Mouse (Mus musculus): ENCODE results near the gene Rgl3. TPM values are rescaled to one million over a fixed set of nuclear protein-coding genes. Genes with fewer than 3 reads are reported as not detected.

The Rgl3 gene
- polyA plus RNA-seq, 1 experiment: 7.0 TPM

GRCm38 (mm10) chr9:21943046-21943445 lies 46.2 kb downstream of the Rgl3 start:
- no peak overlapping the region for H3K4me3 ChIP-seq (ENCODE audit: insufficient read depth, poor library complexity, severe bottlenecking)
- TF ChIP-seq USF1 (IDR thresholded peaks at IDR 0.05; ENCODE audit: low read depth): no peak
- no peak for TF ChIP-seq CEBPB (IDR thresholded peaks at IDR 0.05; ENCODE audit: low read depth)
- no peak for TF ChIP-seq MAX (IDR thresholded peaks at IDR 0.05)
- TF ChIP-seq MYOG (IDR thresholded peaks at IDR 0.05; ENCODE audit: control insufficient read depth, extremely low read depth, insufficient read length): no peak
- TF ChIP-seq FOSL1 (IDR thresholded peaks at IDR 0.05; ENCODE audit: insufficient read depth, low read length, poor library complexity, severe bottlenecking): no peak
- no peak for TF ChIP-seq CTCF (IDR thresholded peaks at IDR 0.05; ENCODE audit: control insufficient read depth, insufficient read depth, insufficient read length)
- TF ChIP-seq MYOD1 (IDR thresholded peaks at IDR 0.05; ENCODE audit: control insufficient read depth, insufficient read length, low read depth): no peak
- H3K27me3 ChIP-seq (ENCODE audit: control insufficient read depth, insufficient read depth, insufficient read length): no peaks in the 10 kb centered on the region
- no peak overlapping the region for H3ac ChIP-seq (ENCODE audit: control insufficient read depth, insufficient read length, low read depth)
- no peaks in the 10 kb centered on the region for H3K79me2 ChIP-seq (ENCODE audit: control insufficient read depth, insufficient read depth)
- H3K36me3 ChIP-seq (ENCODE audit: control insufficient read depth, insufficient read depth): no peaks in the 10 kb centered on the region
- H3K79me3 ChIP-seq (ENCODE audit: low read depth): no peaks in the 10 kb centered on the region

GRCm38 (mm10) chr9:21938234-21938855 lies 50.9 kb downstream of the Rgl3 start:
- no peaks in the 10 kb centered on the region for H3K36me3 ChIP-seq (ENCODE audit: control insufficient read depth, insufficient read depth)
- H3K79me2 ChIP-seq (ENCODE audit: control insufficient read depth, insufficient read depth): no peaks in the 10 kb centered on the region
- H3ac ChIP-seq (ENCODE audit: control insufficient read depth, insufficient read length, low read depth): no peak overlapping the region
- no peaks in the 10 kb centered on the region for H3K27me3 ChIP-seq (ENCODE audit: control insufficient read depth, insufficient read depth, insufficient read length)
- H3K79me3 ChIP-seq (ENCODE audit: low read depth): no peaks in the 10 kb centered on the region
- H3K4me3 ChIP-seq (ENCODE audit: insufficient read depth, poor library complexity, severe bottlenecking): no peak overlapping the region
- TF ChIP-seq USF1 (IDR thresholded peaks at IDR 0.05; ENCODE audit: low read depth): no peak
- no peak for TF ChIP-seq CEBPB (IDR thresholded peaks at IDR 0.05; ENCODE audit: low read depth)

- H3K79me2 ChIP-seq (ENCODE audit: control insufficient read depth, insufficient read depth): no peaks in the 10 kb centered on the region
- no peaks in the 10 kb centered on the region for H3K27me3 ChIP-seq (ENCODE audit: control insufficient read depth, insufficient read depth, insufficient read length)
- H3ac ChIP-seq (ENCODE audit: control insufficient read depth, insufficient read length, low read depth): no peak overlapping the region
- no peaks in the 10 kb centered on the region for H3K36me3 ChIP-seq (ENCODE audit: control insufficient read depth, insufficient read depth)
- TF ChIP-seq MAX (IDR thresholded peaks at IDR 0.05): no peak
- TF ChIP-seq CEBPB (IDR thresholded peaks at IDR 0.05; ENCODE audit: low read depth): no peak
- TF ChIP-seq CTCF (IDR thresholded peaks at IDR 0.05; ENCODE audit: control insufficient read depth, insufficient read depth, insufficient read length): no peak
- TF ChIP-seq MYOG (IDR thresholded peaks at IDR 0.05; ENCODE audit: control insufficient read depth, extremely low read depth, insufficient read length): no peak
- TF ChIP-seq FOSL1 (IDR thresholded peaks at IDR 0.05; ENCODE audit: insufficient read depth, low read length, poor library complexity, severe bottlenecking): no peak
- no peak for TF ChIP-seq MYOD1 (IDR thresholded peaks at IDR 0.05; ENCODE audit: control insufficient read depth, insufficient read length, low read depth)
- no peak for TF ChIP-seq USF1 (IDR thresholded peaks at IDR 0.05; ENCODE audit: low read depth)
- H3K4me3 ChIP-seq (ENCODE audit: insufficient read depth, poor library complexity, severe bottlenecking): no peak overlapping the region
- H3K79me3 ChIP-seq (ENCODE audit: low read depth): no peaks in the 10 kb centered on the region
Observed at GRCm38 (mm10) chr9:21937711-21938175, 51.5 kb downstream of the Rgl3 start.

- Histone ChIP-seq H3K4me3 (ENCODE audit: insufficient read depth, poor library complexity, severe bottlenecking) (peak within 1 kb of the TSS; percentile 28), H3K79me3 (ENCODE audit: low read depth) (no peaks in the 10 kb centered on the region), H3K79me2 (ENCODE audit: control insufficient read depth, insufficient read depth) (no peaks in the 10 kb centered on the region), H3ac (ENCODE audit: control insufficient read depth, insufficient read length, low read depth) (peak within 1 kb of the TSS; percentile 47), H3K27me3 (ENCODE audit: control insufficient read depth, insufficient read depth, insufficient read length) (no peaks in the 10 kb centered on the region), H3K36me3 (ENCODE audit: control insufficient read depth, insufficient read depth) (no peaks in the 10 kb centered on the region)
- TF ChIP-seq USF1 (IDR thresholded peaks at IDR 0.05; ENCODE audit: low read depth) (no peak), MAX (IDR thresholded peaks at IDR 0.05) (no peak), CEBPB (IDR thresholded peaks at IDR 0.05; ENCODE audit: low read depth) (no peak), MYOG (IDR thresholded peaks at IDR 0.05; ENCODE audit: control insufficient read depth, extremely low read depth, insufficient read length) (no peak), CTCF (IDR thresholded peaks at IDR 0.05; ENCODE audit: control insufficient read depth, insufficient read depth, insufficient read length) (no peak), FOSL1 (IDR thresholded peaks at IDR 0.05; ENCODE audit: insufficient read depth, low read length, poor library complexity, severe bottlenecking) (no peak), MYOD1 (IDR thresholded peaks at IDR 0.05; ENCODE audit: control insufficient read depth, insufficient read length, low read depth) (no peak)
Observed at GRCm38 (mm10) chr9:21936692-21937570, 52.3 kb downstream of the Rgl3 start, which contains the start of gene Plppr2. Gene Plppr2, plus strand, starts transcription at chr9:21937033.

- TF ChIP-seq MYOD1 (IDR thresholded peaks at IDR 0.05; ENCODE audit: control insufficient read depth, insufficient read length, low read depth) (no peak), MYOG (IDR thresholded peaks at IDR 0.05; ENCODE audit: control insufficient read depth, extremely low read depth, insufficient read length) (no peak), CEBPB (IDR thresholded peaks at IDR 0.05; ENCODE audit: low read depth) (no peak), USF1 (IDR thresholded peaks at IDR 0.05; ENCODE audit: low read depth) (no peak), CTCF (IDR thresholded peaks at IDR 0.05; ENCODE audit: control insufficient read depth, insufficient read depth, insufficient read length) (no peak), MAX (IDR thresholded peaks at IDR 0.05) (no peak), FOSL1 (IDR thresholded peaks at IDR 0.05; ENCODE audit: insufficient read depth, low read length, poor library complexity, severe bottlenecking) (no peak)
- no peak overlapping the region for H3K4me3 ChIP-seq (ENCODE audit: insufficient read depth, poor library complexity, severe bottlenecking)
- no peaks in the 10 kb centered on the region for H3K79me2 ChIP-seq (ENCODE audit: control insufficient read depth, insufficient read depth)
- no peaks in the 10 kb centered on the region for H3K27me3 ChIP-seq (ENCODE audit: control insufficient read depth, insufficient read depth, insufficient read length)
- no peaks in the 10 kb centered on the region for H3K79me3 ChIP-seq (ENCODE audit: low read depth)
- no peaks in the 10 kb centered on the region for H3K36me3 ChIP-seq (ENCODE audit: control insufficient read depth, insufficient read depth)
- no peak overlapping the region for H3ac ChIP-seq (ENCODE audit: control insufficient read depth, insufficient read length, low read depth)
Observed at GRCm38 (mm10) chr9:21935466-21936131, 53.6 kb downstream of the Rgl3 start.

Data from C2C12 (cell line).